In the genomic region with DNA sequence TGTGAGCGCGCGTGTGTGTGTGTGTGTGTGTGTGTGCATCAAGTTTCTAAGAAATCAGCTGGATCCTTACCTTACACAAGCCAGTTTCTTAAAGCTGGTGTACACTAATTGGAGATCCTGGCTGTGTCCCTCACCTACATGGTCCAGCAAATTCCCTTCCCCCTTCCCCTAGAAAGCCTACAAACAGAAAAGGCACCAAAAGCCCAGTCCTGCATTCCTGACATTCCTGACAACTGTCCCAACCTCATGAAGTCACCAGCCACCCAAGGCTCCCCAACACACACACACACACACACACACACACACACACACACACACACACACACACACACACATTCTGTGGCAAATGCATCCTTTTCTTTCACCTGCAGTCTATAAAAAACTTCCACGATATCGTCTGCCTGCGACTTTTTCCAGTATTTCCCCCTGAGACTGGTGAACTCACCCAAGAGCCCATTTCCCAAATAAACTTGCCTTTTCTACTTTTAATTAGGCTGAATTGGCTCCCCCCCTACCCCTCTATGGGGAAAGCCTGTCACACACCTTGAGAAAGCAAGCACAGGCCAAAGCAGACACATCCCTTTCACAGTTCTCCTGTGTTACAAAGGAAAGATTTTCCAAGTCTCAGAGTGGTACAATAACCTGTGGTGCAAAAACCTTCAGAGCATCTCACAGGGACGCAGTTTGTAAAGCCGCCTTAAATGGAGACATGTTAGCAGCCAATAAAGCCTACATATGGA, we compare ENCODE assay signal across 13 mouse cellular contexts.
DNase-seq lines count a peak whose midpoint lies in the region; ATAC-seq and TF ChIP-seq lines count a peak whose summit lies in the region.
"Had no signal": no experiment of that assay in that cellular context is flagged by ENCODE, and none has a peak within 500 bp of the region (broad histone marks: within the 10 kb centered on the region; RNA-seq: fewer than 3 reads in every experiment).

No protein-coding gene starts in this region.

- intact Hi-C loops in gastrocnemius, adult 2 months (cut with DNase I), result no loop called here
- intact Hi-C loops in gastrocnemius, postnatal 14 days (cut with DNase I; ENCODE audit: low total_unique reads), result no loop called here

- H3K9ac ChIP-seq in lung, postnatal 0 days (replicated peaks; ENCODE audit: low read depth), result no peak overlapping the region
- H3K9ac ChIP-seq in kidney, embryonic 15.5 days, result no peak overlapping the region
- no peak overlapping the region for H3K9ac ChIP-seq in limb, embryonic 15.5 days
- H3K9ac ChIP-seq: hindbrain, embryonic 15.5 days had no signal

- no peaks in the 10 kb centered on the region for H3K9me3 ChIP-seq in lung, postnatal 0 days (ENCODE audit: low read length)
- H3K9me3 ChIP-seq in kidney, embryonic 15.5 days (replicated peaks), result no peaks in the 10 kb centered on the region
- H3K9me3 ChIP-seq in limb, embryonic 15.5 days, result no peaks in the 10 kb centered on the region
- H3K9me3 ChIP-seq: hindbrain, embryonic 15.5 days had no signal

- ATAC-seq in lung, postnatal 0 days, result no peak
- ATAC-seq in kidney, embryonic 15.5 days (replicated peaks; ENCODE audit: low FRiP score), result peak; percentile 85
- no peak for ATAC-seq in limb, embryonic 15.5 days (ENCODE audit: insufficient number of reproducible peaks, low FRiP score, low TSS enrichment, low read depth)

- WGBS in lung, postnatal 0 days, result 65% methylated on average over 8 of the region's 8 CpGs
- WGBS in kidney, embryonic 15.5 days, result 61% methylated on average over 8 of the region's 8 CpGs
- 37% methylated on average over 8 of the region's 8 CpGs for WGBS in limb, embryonic 15.5 days
- 74% methylated on average over 8 of the region's 8 CpGs for WGBS in cerebellum, adult 2 months

- no peak overlapping the region for H3K4me3 ChIP-seq in gastrocnemius, adult 2 months
- H3K4me3 ChIP-seq in lung, postnatal 0 days (ENCODE audit: low read depth, low read length), result no peak overlapping the region
- H3K4me3 ChIP-seq in kidney, embryonic 15.5 days (replicated peaks), result no peak overlapping the region
- no peak overlapping the region for H3K4me3 ChIP-seq in limb, embryonic 15.5 days
- H3K4me3 ChIP-seq in cerebellum, adult 2 months (replicated peaks; ENCODE audit: insufficient read depth, low read depth, low read length), result no peak overlapping the region
- H3K4me3 ChIP-seq: hindbrain, embryonic 15.5 days had no signal

- H3K27ac ChIP-seq in gastrocnemius, adult 2 months, result peak overlapping the region; percentile 43; the same call in 1 of the 2 replicates
- no peak overlapping the region for H3K27ac ChIP-seq in lung, postnatal 0 days (ENCODE audit: low read length)
- H3K27ac ChIP-seq in kidney, embryonic 15.5 days, result peak overlapping the region; percentile 61
- H3K27ac ChIP-seq in limb, embryonic 15.5 days, result peak overlapping the region; percentile 50; the same call in 1 of the 2 replicates
- H3K27ac ChIP-seq in cerebellum, adult 2 months (ENCODE audit: insufficient read depth, low read length), result no peak overlapping the region
- H3K27ac ChIP-seq: hindbrain, embryonic 15.5 days had no signal

- no peaks in the 10 kb centered on the region for H3K4me1 ChIP-seq in lung, postnatal 0 days (ENCODE audit: insufficient read depth, low read depth, low read length)
- H3K4me1 ChIP-seq in kidney, embryonic 15.5 days, result peaks cover 19% of the 10 kb centered on the region
- H3K4me1 ChIP-seq in limb, embryonic 15.5 days, result peaks cover 11% of the 10 kb centered on the region; the same call in 1 of the 2 replicates
- H3K4me1 ChIP-seq in cerebellum, adult 2 months (ENCODE audit: control insufficient read depth, insufficient read depth, low read length), result no peaks in the 10 kb centered on the region
- H3K4me1 ChIP-seq: hindbrain, embryonic 15.5 days had no signal

- no peak for TF ChIP-seq CTCF in gastrocnemius, adult 2 months (IDR thresholded peaks at IDR 0.05)
- no peak for TF ChIP-seq CTCF in lung, postnatal 0 days (IDR thresholded peaks at IDR 0.05)
- TF ChIP-seq CTCF in cerebellum, adult 2 months (IDR thresholded peaks at IDR 0.05; ENCODE audit: borderline replicate concordance, insufficient read depth, low read depth, low read length), result no peak

- H3K36me3 ChIP-seq in lung, postnatal 0 days (ENCODE audit: insufficient read depth, low read length), result no peaks in the 10 kb centered on the region
- H3K36me3 ChIP-seq in kidney, embryonic 15.5 days, result no peaks in the 10 kb centered on the region
- no peaks in the 10 kb centered on the region for H3K36me3 ChIP-seq in limb, embryonic 15.5 days
- H3K36me3 ChIP-seq: hindbrain, embryonic 15.5 days had no signal

- no peaks in the 10 kb centered on the region for H3K27me3 ChIP-seq in lung, postnatal 0 days (replicated peaks; ENCODE audit: insufficient read depth, low read length)
- no peaks in the 10 kb centered on the region for H3K27me3 ChIP-seq in kidney, embryonic 15.5 days
- H3K27me3 ChIP-seq in limb, embryonic 15.5 days, result no peaks in the 10 kb centered on the region
- no peaks in the 10 kb centered on the region for H3K27me3 ChIP-seq in cerebellum, adult 2 months (ENCODE audit: control insufficient read depth, insufficient read depth, low read length)
- H3K27me3 ChIP-seq: hindbrain, embryonic 15.5 days had no signal

- TF ChIP-seq POLR2A in cerebellum, adult 2 months (IDR thresholded peaks at IDR 0.05; ENCODE audit: borderline replicate concordance, insufficient read depth, low read length), result no peak

- DNase-seq in gastrocnemius, adult 2 months, result no peak
- no peak for DNase-seq in gastrocnemius, postnatal 14 days
- peak; percentile 21 for DNase-seq in lung, postnatal 0 days (ENCODE audit: low spot score)
- DNase-seq in lung, postnatal 4 days, result no peak
- no peak for DNase-seq in cerebellum, adult 2 months
- DNase-seq in cerebellum, adult 11 months, result no peak
- DNase-seq: cerebellum, postnatal 14 days; lung, postnatal 10 days; spleen, adult 18-20 months; thymus, adult 18-20 months had no signal

- H3K4me2 ChIP-seq in lung, postnatal 0 days (replicated peaks; ENCODE audit: low read depth, low read length), result no peak overlapping the region
- no peak overlapping the region for H3K4me2 ChIP-seq in kidney, embryonic 15.5 days
- H3K4me2 ChIP-seq in limb, embryonic 15.5 days, result no peak overlapping the region
- H3K4me2 ChIP-seq: hindbrain, embryonic 15.5 days had no signal

- TF ChIP-seq EP300 in lung, postnatal 0 days (IDR thresholded peaks at IDR 0.05), result no peak

Comparison
In these comparisons a context has a peak if more than half of its experiments do, and no peak if none do; other contexts are left out.
1. H3K27ac ChIP-seq: peak in gastrocnemius, adult 2 months (single experiment), kidney, embryonic 15.5 days (single experiment) and limb, embryonic 15.5 days (single experiment); none in lung, postnatal 0 days (single experiment) and cerebellum, adult 2 months (single experiment).